Comparison of ENCODE assay signal across 8 mouse cellular contexts in the genomic region with DNA sequence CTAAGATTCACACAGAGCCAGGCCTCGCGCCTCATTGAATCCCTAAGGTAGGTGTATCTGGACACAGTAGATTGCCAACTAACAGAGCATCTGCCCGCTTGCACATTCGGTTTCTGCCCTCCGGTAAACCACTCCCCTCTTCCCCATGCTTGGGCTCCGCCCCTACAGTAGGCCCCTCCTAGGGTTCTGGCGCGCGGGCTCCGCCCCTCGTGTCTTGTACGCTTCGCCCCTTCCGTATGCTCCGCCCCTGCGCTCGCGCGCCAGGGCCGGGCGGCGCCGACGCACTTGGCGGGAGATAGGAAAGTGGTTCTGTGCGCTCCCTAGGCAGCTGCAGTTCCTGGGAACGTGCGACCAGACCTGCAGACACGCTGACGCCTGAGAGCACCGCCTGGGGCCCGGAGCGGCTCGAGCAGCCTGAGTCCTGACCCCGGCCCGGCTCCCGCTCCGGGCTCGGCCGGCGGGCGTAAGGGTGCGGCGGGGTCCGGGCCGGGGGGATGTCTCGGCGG. TPM values are rescaled to one million over a fixed set of nuclear protein-coding genes. Genes with fewer than 3 reads are reported as not detected.
DNase-seq lines count a peak whose midpoint lies in the region; ATAC-seq and TF ChIP-seq lines count a peak whose summit lies in the region.

A gene (plus strand): TSS at position 353 of the 506 bp plus-strand sequence.

- WGBS in hindbrain, embryonic 13.5 days = under 1% methylated on average over 48 of the region's 48 CpGs

- H3K9me3 ChIP-seq in hindbrain, embryonic 13.5 days = no peaks in the 10 kb centered on the region

- H3K4me2 ChIP-seq in hindbrain, embryonic 13.5 days = peak within 1 kb of the TSS; percentile 100

- no peaks in the 10 kb centered on the region for H3K27me3 ChIP-seq in Patski
- peaks cover 19% of the 10 kb centered on the region for H3K27me3 ChIP-seq in hindbrain, embryonic 13.5 days

- TF ChIP-seq CTCF in Patski (IDR thresholded peaks at IDR 0.05) = no peak

- POLR2A ChIA-PET in Patski (lab: Charles Lee) = no interaction called here

- H3K4me3 ChIP-seq in hindbrain, embryonic 13.5 days = peak within 1 kb of the TSS; percentile 63

- in situ Hi-C loops in Patski (cut with MboI; ENCODE audit: low pct_unique_long_range_greater_than_20kb) = no loop called here

- ATAC-seq in Patski = peak; percentile 98
- ATAC-seq in hindbrain, embryonic 13.5 days (ENCODE audit: low FRiP score) = peak; percentile 99

- H3K4me1 ChIP-seq in hindbrain, embryonic 13.5 days (replicated peaks) = peaks cover 20% of the 10 kb centered on the region

- 0 out of 2 replicates have a peak, but pooled peaks cover 3% of the 10 kb centered on the region for H3K36me3 ChIP-seq in hindbrain, embryonic 13.5 days

- CTCF ChIA-PET in Patski (lab: Charles Lee) = interaction anchor here (1.0 kb wide), 1 partner anchor 12 kb away, joined by 4 read pairs; no protein-coding TSS in a partner anchor

- no peak within 1 kb of the TSS for H3K27ac ChIP-seq in hindbrain, embryonic 13.5 days

- H3K9ac ChIP-seq in hindbrain, embryonic 13.5 days = peak within 1 kb of the TSS; percentile 63

- DNase-seq in Patski (ENCODE audit: low read depth, low spot score) = peak; percentile 68
- peak; percentile 85 to 87 for DNase-seq in cerebellum, postnatal 14 days
- peak; percentile 72 to 78 for DNase-seq in frontal cortex, postnatal 14 days (ENCODE audit: low spot score in 2 of 2)
- DNase-seq in layer of hippocampus, postnatal 25 days (ENCODE audit: extremely low spot score in 1 of 2, low spot score in 1 of 2) = peak; percentile 72
- peak; percentile 94 for DNase-seq in lung, postnatal 25 days (ENCODE audit: low spot score)
- peak; percentile 97 for DNase-seq in retina, embryonic 14.5 days (ENCODE audit: low spot score)
- DNase-seq in thymus, postnatal 4 days = peak; percentile 97

RNA-seq across cellular contexts. Expression of the gene that starts here (rescaled TPM):
- 11.1 TPM for polyA plus RNA-seq in Patski (2021)
- 6.3 and 6.5 TPM in 2 replicates for polyA plus RNA-seq in hindbrain, embryonic 13.5 days (2015; fragmentation: Nextera tagmentation; extraction: Ambion mirVana)
- total RNA-seq in layer of hippocampus, postnatal 25 days (2021) = 1 to 10 TPM; 1.3 to 2.1 TPM
